Mouse (Mus musculus): ENCODE data around the gene Dis3. TPM values are rescaled to one million over a fixed set of nuclear protein-coding genes. Genes with fewer than 3 reads are reported as not detected.
"Not testable (repeated sequence)": the region's sequence is repeated elsewhere in the genome, so short reads cannot be mapped to it uniquely, and the experiment has no call there.

Gene Dis3
- polyA plus RNA-seq, 1 experiment from 2014 or later, result 10.6 TPM

DNA sequence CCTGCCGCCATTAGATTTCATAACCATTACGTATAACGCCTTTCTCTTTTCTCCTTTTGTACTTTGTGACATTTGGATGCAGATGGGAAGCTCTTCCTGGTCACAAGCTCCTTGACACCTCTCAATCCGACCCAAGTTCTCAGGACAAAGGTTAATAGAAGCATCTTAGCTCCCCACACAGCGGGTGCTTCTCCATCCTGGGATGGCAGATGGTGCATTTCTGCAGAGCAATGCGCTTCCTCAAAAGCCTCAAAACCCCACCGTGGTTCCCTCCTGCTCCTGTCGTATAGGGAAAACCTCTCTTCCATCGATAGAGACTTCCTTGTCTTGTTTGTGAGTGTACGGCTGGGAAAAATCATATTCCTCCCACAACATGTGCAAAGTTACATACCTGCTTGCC, 55.5 kb downstream of the Dis3 start:
- Histone ChIP-seq H3K36me3 (ENCODE audit: inconsistent target) (no peaks in the 10 kb centered on the region), H3K4me3 (ENCODE audit: inconsistent target) (peak overlapping the region; percentile 75; the same call in 1 of the 2 replicates), H3K79me2 (ENCODE audit: inconsistent target) (peaks cover 70% of the 10 kb centered on the region), H3K27ac (no peak overlapping the region)
- WGBS (ENCODE audit: missing documents), result 8% methylated on average over 7 of the region's 10 CpGs

GRCm38 (mm10) chr14:99043499-99043898, 56.1 kb downstream of the Dis3 start:
- WGBS (ENCODE audit: missing documents), result 100% methylated on average over 1 of the region's 1 CpGs
- no peak overlapping the region for H3K4me3 ChIP-seq (ENCODE audit: inconsistent target)
- H3K27ac ChIP-seq, result no peak overlapping the region
- peaks cover 70% of the 10 kb centered on the region for H3K79me2 ChIP-seq (ENCODE audit: inconsistent target)
- 0 out of 2 replicates have a peak, but pooled peaks cover 5% of the 10 kb centered on the region for H3K36me3 ChIP-seq (ENCODE audit: inconsistent target)

GRCm38 (mm10) chr14:99041416-99041815, 58.2 kb downstream of the Dis3 start:
- H3K79me2 ChIP-seq (ENCODE audit: inconsistent target), result peaks cover 91% of the 10 kb centered on the region
- no peak overlapping the region for H3K27ac ChIP-seq
- H3K36me3 ChIP-seq (ENCODE audit: inconsistent target), result 0 out of 2 replicates have a peak, but pooled peaks cover 6% of the 10 kb centered on the region
- no peak overlapping the region for H3K4me3 ChIP-seq (ENCODE audit: inconsistent target)
- 23% methylated on average over 4 of the region's 4 CpGs for WGBS (ENCODE audit: missing documents)

- not testable (repeated sequence) for H3K36me3 ChIP-seq (ENCODE audit: inconsistent target); H3K27ac ChIP-seq; H3K4me3 ChIP-seq (ENCODE audit: inconsistent target)
- H3K79me2 ChIP-seq (ENCODE audit: inconsistent target), result peaks cover 83% of the 10 kb centered on the region
- WGBS (ENCODE audit: missing documents), result 98% methylated on average over 5 of the region's 5 CpGs
Measured at GRCm38 (mm10) chr14:99039308-99039707, 60.3 kb downstream of the Dis3 start.

DNA sequence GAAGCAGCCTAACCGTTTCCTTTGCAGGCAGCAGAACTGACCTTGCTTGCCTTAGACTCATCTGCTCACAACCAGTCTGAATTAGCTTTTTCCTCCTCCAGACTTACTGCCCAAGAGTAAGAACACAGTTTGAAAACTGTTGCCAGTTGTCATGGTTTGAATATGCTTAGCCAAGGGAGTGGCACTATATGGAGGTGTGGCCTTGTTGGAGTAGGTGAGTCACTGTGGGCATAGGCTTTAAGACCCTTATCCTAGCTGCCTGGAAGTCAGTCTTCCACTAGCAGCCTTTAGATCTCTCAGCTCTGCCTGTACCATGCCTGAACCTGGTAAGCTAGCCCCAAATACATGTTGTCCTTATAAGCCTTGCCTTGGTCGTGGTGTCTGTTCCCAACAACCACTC, 61.9 kb downstream of the Dis3 start:
- Histone ChIP-seq H3K4me3 (ENCODE audit: inconsistent target) (no peak overlapping the region), H3K36me3 (ENCODE audit: inconsistent target) (peaks cover 15% of the 10 kb centered on the region; the same call in 1 of the 2 replicates), H3K79me2 (ENCODE audit: inconsistent target) (peaks cover 67% of the 10 kb centered on the region), H3K27ac (no peak overlapping the region)
- 93% methylated on average over 2 of the region's 2 CpGs for WGBS (ENCODE audit: missing documents)

DNA sequence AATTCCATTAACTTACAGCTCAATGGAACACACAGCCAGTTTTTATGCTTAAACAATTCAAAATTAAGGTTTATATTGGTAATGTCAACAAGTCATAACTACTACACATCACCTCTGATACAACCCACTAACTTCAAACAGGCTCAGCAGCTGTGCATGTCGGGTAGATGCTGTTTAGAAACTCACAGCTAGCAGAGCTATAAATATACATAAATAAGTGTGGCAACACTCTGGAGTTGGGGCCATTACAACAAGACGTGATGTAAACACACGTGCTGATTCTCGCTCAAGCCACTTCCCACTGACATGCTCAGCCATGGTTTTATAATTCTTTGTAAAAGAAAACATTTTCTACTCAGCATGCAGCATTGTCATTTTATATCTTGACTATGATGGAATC, 63.5 kb downstream of the Dis3 start:
- Histone ChIP-seq H3K4me3 (ENCODE audit: inconsistent target) (no peak overlapping the region), H3K79me2 (ENCODE audit: inconsistent target) (peaks cover 50% of the 10 kb centered on the region), H3K36me3 (ENCODE audit: inconsistent target) (peaks cover 15% of the 10 kb centered on the region; the same call in 1 of the 2 replicates), H3K27ac (no peak overlapping the region)
- WGBS (ENCODE audit: missing documents), result 46% methylated on average over 4 of the region's 4 CpGs

DNA sequence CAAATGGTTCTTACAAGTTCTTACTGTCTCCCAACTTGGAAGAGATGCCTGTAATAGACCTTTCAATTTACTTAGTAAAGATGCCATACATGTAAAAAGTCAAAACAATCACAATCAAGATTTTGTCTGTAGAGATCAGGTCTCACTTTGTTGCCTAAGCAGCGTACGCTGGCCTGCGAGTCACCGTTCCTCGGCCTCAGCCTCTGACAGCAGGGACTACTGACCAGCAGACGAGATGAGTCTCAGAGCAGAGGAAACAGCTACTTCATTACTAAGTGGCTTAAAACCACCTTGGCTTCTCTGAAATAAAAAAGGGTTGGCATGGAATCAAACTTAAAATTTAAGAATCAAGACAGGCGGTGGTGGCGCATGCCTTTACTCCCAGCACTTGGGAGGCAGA, 64.7 kb downstream of the Dis3 start:
- H3K27ac ChIP-seq; H3K4me3 ChIP-seq (ENCODE audit: inconsistent target): not testable (repeated sequence)
- 93% methylated on average over 7 of the region's 8 CpGs for WGBS (ENCODE audit: missing documents)
- Histone ChIP-seq H3K36me3 (ENCODE audit: inconsistent target) (peaks cover 15% of the 10 kb centered on the region; the same call in 1 of the 2 replicates), H3K79me2 (ENCODE audit: inconsistent target) (peaks cover 38% of the 10 kb centered on the region)

GRCm38 (mm10) chr14:99032596-99032995, 67.0 kb downstream of the Dis3 start:
- WGBS (ENCODE audit: missing documents), result 79% methylated on average over 4 of the region's 5 CpGs
- Histone ChIP-seq H3K79me2 (ENCODE audit: inconsistent target) (peaks cover 15% of the 10 kb centered on the region), H3K36me3 (ENCODE audit: inconsistent target) (peaks cover 9% of the 10 kb centered on the region; the same call in 1 of the 2 replicates), H3K4me3 (ENCODE audit: inconsistent target) (no peak overlapping the region), H3K27ac (no peak overlapping the region)

GRCm38 (mm10) chr14:99031337-99031873, 68.2 kb downstream of the Dis3 start:
- WGBS (ENCODE audit: missing documents), result 84% methylated on average over 5 of the region's 5 CpGs
- Histone ChIP-seq H3K27ac (no peak overlapping the region), H3K36me3 (ENCODE audit: inconsistent target) (peaks cover 9% of the 10 kb centered on the region; the same call in 1 of the 2 replicates), H3K79me2 (ENCODE audit: inconsistent target) (peaks cover 4% of the 10 kb centered on the region; the same call in 1 of the 2 replicates), H3K4me3 (ENCODE audit: inconsistent target) (no peak overlapping the region)

GRCm38 (mm10) chr14:99029987-99030386, 69.6 kb downstream of the Dis3 start:
- WGBS (ENCODE audit: missing documents), result 68% methylated on average over 5 of the region's 5 CpGs
- H3K27ac ChIP-seq, result no peak overlapping the region
- H3K36me3 ChIP-seq (ENCODE audit: inconsistent target), result peaks cover 9% of the 10 kb centered on the region; the same call in 1 of the 2 replicates
- no peak overlapping the region for H3K4me3 ChIP-seq (ENCODE audit: inconsistent target)
- no peaks in the 10 kb centered on the region for H3K79me2 ChIP-seq (ENCODE audit: inconsistent target)

Other genes starting within 250 kb of the Dis3 start
- gene Rpl36a-ps1, start 105.5 kb downstream of the Dis3 start, polyA plus RNA-seq (2018), result 1.2 to 3.4 TPM (median 1.4 TPM) in 3 replicates
- gene Mzt1, start 53.6 kb downstream of the Dis3 start, polyA plus RNA-seq (2018), result 23.1 to 32.3 TPM (median 29.1 TPM) in 3 replicates
- gene Bora, start 53.5 kb downstream of the Dis3 start, polyA plus RNA-seq (2018), result 1.3 to 2.8 TPM (median 2.3 TPM) in 3 replicates
- gene Pibf1, start 346 bp downstream of the Dis3 start, polyA plus RNA-seq (2018), result 9.5 to 15.5 TPM (median 9.6 TPM) in 3 replicates
- not detected in 3 replicates for gene Klf5, start 198.9 kb upstream of the Dis3 start, polyA plus RNA-seq (2018)

Measured in macrophage (primary cell).